Mouse (Mus musculus): ENCODE results near the gene Hist2h3b.

DNA sequence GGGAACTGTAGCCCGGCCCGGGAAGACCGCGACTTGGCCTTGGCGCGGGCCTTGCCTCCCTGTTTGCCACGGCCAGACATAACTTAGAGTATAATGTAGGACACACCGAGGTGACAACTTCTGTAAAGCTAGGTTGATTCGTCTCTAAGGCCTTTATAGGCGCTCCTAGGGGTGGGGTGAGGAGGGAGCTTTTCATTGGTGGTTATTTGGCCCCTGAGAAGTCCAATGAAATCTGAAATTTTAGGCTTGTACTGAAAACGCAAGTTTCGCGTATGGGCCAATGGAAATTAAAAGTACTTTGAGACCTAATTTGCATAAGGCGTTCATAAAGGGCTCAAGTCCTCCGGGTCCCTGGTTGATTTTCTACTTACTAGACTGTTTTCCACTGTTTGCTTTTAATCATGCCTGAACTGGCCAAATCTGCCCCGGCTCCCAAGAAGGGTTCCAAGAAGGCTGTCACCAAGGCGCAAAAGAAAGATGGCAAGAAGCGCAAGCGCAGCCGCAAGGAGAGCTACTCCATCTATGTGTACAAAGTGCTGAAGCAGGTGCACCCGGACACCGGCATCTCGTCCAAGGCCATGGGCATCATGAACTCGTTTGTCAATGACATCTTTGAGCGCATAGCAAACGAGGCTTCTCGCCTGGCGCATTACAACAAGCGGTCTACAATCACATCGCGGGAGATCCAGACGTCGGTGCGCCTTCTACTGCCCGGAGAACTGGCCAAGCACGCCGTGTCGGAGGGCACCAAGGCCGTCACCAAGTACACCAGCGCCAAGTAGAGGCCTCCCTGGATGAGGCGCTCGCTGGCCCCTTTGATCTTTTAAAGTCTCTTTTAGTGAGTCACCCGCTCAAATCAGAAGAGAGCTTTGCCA, 47.5 kb upstream of the Hist2h3b start, which contains the start of the genes Hist2h2ac and Hist2h2be:
- TF ChIP-seq POLR2A (IDR thresholded peaks at IDR 0.05; ENCODE audit: low read depth, low read length) (peak; percentile 86), CTCF (conservative IDR thresholded peaks at IDR 0.05 in 1 of 2, IDR thresholded peaks at IDR 0.05 in 1 of 2; ENCODE audit: low read depth in 2 of 2, low read length in 2 of 2) (no peak), ELF1 (IDR thresholded peaks at IDR 0.05; ENCODE audit: low read depth, low read length) (peak; percentile 46; the same call in 1 of the 2 replicates)

Data from CH12.LX (cell line).